Mouse (Mus musculus) stomach, embryonic 14.5 days (tissue): ENCODE measurements around the gene Hist1h3d. TPM values are rescaled to one million over a fixed set of nuclear protein-coding genes. Genes with fewer than 3 reads are reported as not detected.
A peak's percentile ranks its signal among the peaks of the same experiment; 100 is the strongest.
"Not testable (repeated sequence)": the region's sequence is repeated elsewhere in the genome, so short reads cannot be mapped to it uniquely, and the experiment has no call there.

Experiments
- ATAC-seq: fragments of 200-750 bp; cut with Nextera tagmentation; 2 replicates; pipeline ENCODE4 v1.8.0; 2017; ENCODE audit warnings: low read depth, moderate TSS enrichment; ENCODE audit not compliant: insufficient number of reproducible peaks, insufficient read depth, low FRiP score
- H3K27ac ChIP-seq: fragments of 300-500 bp; sonication (generic); 2 replicates; pipeline ENCODE4 v1.5.1; 2014; ENCODE audit warnings: mild to moderate bottlenecking, low read length, moderate library complexity, mixed read lengths
- H3K27me3 ChIP-seq: fragments of 300-500 bp; sonication (generic); 2 replicates; pipeline ENCODE4 v1.6.1; 2014; ENCODE audit warnings: low read length, control low read depth, mixed read lengths; ENCODE audit not compliant: control insufficient read depth, insufficient read depth
- H3K36me3 ChIP-seq: fragments of 300-500 bp; sonication (generic); 2 replicates; pipeline ENCODE4 v1.6.1; 2014; ENCODE audit warnings: mild to moderate bottlenecking, control low read depth, low read length, moderate library complexity, mixed read lengths; ENCODE audit not compliant: control insufficient read depth, insufficient read depth
- H3K4me1 ChIP-seq: fragments of 300-500 bp; sonication (generic); 2 replicates; pipeline ENCODE4 v1.6.1; 2014; ENCODE audit warnings: low read length, control low read depth, mixed read lengths; ENCODE audit not compliant: control insufficient read depth, insufficient read depth
- H3K4me2 ChIP-seq: fragments of 300-500 bp; sonication (generic); replicated peaks from 2 replicates; pipeline ENCODE4 v1.6.1; 2014; ENCODE audit warnings: low read depth, low read length, control low read depth
- H3K4me3 ChIP-seq: fragments of 300-500 bp; sonication (generic); 2 replicates; pipeline ENCODE4 v1.5.1; 2014; ENCODE audit warnings: low read depth, low read length, control low read depth
- H3K9ac ChIP-seq: fragments of 300-500 bp; sonication (generic); replicated peaks from 2 replicates; pipeline ENCODE4 v1.6.1; 2014; ENCODE audit warnings: low read depth, mild to moderate bottlenecking, control low read depth, low read length, moderate library complexity, mixed read lengths
- H3K9me3 ChIP-seq: fragments of 300-500 bp; sonication (generic); 2 replicates; pipeline ENCODE4 v1.6.1; 2016; ENCODE audit warnings: low read depth, low read length, control low read depth; ENCODE audit not compliant: control insufficient read depth
- WGBS: fragments of 180-500 bp; shearing (Covaris S2); extraction: QIAGEN DNeasy Blood & Tissue Kit; methylation state at CpG from one replicate; pipeline ENCODE4 v1.1.7; 2014; 5-methylcytosine and 5-hydroxymethylcytosine counted together
- microRNA-seq: library from miRNA; unstranded; fragments of <30 nt; microRNA quantifications from one replicate; pipeline ENCODE4, GENCODE M21; 2016
- polyA plus RNA-seq: library from polyadenylated mRNA; unstranded; fragments of >200 nt; fragmentation: Nextera tagmentation; extraction: Ambion mirVana; gene quantifications from 2 replicates; pipeline ENCODE4 v1.2.1, GENCODE M21; 2014

Gene Hist1h3d
- polyA plus RNA-seq, 1 experiment from 2014 or later = 16.2 TPM

DNA sequence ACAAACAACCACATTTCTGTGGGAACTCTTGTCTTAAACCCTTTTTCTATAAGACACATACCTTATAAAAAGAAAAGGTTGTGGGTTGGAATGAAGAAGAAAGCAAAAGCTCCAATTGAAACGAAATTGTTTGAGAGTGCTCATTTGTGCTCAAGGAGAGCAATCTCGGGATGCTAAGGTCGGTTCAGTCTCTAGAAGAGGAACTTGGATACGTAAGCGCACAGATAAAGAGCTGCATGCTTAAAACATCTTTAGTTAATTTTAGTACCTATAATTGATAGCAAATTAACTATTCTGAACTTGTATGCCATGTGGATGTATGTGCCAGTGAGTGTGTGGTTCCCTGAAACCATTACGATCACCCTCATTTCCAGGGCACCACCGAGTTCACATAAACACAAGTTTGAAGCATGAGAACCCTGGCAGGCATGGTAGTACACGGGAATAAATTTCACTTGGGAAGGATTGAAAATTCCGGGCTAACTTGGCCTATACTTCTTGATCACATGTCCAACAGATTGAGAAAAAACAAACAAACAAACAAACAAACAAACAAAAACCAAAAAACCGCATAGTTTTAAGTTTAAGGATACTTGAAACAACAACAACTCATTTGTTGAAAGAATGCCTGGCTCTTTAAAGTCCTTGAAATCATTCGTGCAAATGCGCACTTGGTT, 44.6 kb downstream of the Hist1h3d start:
- H3K4me1 ChIP-seq = 0 out of 2 replicates have a peak, but pooled peaks cover 6% of the 10 kb centered on the region
- no peaks in the 10 kb centered on the region for H3K27me3 ChIP-seq
- H3K9me3 ChIP-seq = no peaks in the 10 kb centered on the region
- H3K27ac ChIP-seq = peak overlapping the region; percentile 97
- peak overlapping the region; percentile 74 for H3K4me2 ChIP-seq
- WGBS = 47% methylated on average over 12 of the region's 12 CpGs
- H3K36me3 ChIP-seq = no peaks in the 10 kb centered on the region
- peak overlapping the region; percentile 57 for H3K4me3 ChIP-seq
- H3K9ac ChIP-seq = peak overlapping the region; percentile 19
- ATAC-seq = no peak

DNA sequence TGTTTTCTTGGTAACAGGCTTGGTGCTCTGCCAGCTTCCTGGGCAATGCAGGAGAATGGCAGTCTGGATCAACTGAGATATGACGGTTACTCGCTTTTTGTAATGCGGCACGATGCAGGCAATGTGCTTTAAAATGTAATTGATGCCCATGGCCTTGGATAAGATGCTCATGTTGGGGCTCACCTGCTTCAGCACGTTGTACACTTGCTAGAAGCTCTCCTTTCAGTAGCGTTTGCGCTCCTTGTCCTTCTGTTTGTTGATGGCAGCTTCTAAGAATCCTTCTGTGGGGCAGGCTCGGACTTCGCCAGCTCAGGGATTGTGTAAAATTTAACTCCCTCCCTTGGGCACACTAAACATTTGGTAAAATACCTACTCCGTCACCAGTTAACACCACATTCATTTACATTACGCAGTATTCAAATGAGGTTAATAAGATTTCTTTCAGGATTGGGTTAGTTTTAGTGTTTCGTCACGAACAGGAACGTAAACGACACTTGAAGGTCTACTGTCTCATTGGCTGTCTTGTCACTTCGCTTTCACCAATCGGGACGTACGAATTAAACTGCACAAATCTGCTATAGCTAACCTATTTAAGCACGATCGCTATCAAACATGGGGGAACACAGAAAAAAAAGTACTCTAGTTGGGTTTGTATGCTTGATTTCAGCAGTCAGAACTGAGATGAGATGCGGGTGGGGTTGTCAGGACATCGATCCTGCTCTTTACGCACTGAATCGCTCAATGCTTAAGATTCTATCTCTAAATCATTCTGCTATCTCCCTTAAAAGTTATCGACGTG, 45.4 kb downstream of the Hist1h3d start, which contains the start of gene Hist1h2be:
TSS of gene Hist1h2be (minus strand) at position 392 of the 799 bp plus-strand sequence.
- Histone ChIP-seq H3K27me3 (no peaks in the 10 kb centered on the region), H3K4me3 (peak within 1 kb of the TSS; percentile 57), H3K9me3 (no peaks in the 10 kb centered on the region), H3K4me2 (peak within 1 kb of the TSS; percentile 74), H3K4me1 (0 out of 2 replicates have a peak, but pooled peaks cover 6% of the 10 kb centered on the region), H3K27ac (peak within 1 kb of the TSS; percentile 97), H3K9ac (peak within 1 kb of the TSS; percentile 75), H3K36me3 (no peaks in the 10 kb centered on the region)
- WGBS = 1% methylated on average over 27 of the region's 27 CpGs
- peak; percentile 89 for ATAC-seq

DNA sequence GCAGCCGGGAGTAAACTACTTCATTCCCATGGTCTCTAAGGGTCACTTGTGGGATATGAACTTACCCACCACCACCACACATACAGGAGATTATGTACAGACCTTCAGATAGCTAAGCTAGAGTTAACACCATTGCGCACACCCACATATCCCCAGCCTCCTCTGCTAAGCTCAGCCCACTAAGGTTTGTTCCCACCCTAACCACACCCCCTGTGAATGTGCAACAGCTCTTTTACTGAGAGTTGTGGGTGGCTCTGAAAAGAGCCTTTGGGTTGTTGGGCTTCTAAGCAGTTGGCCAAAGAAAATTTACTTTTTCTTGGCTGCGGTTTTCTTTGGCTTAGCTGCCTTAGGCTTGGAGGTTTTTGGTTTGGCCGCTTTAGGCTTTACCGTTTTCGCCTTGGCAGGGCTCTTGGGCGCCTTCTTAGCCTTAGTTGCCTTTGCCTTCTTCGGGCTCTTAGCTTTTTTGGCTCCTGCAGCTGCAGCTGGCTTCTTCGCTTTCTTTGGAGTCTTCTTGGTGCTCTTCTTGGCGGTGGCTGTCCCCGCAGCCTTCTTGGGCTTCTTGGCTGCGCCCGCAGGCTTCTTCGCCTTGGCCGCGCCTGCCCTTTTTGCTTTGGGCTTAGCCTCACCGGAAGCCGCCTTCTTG, 46.1 kb downstream of the Hist1h3d start:
- ATAC-seq = peak; percentile 83
- H3K4me3 ChIP-seq = peak overlapping the region; percentile 57
- under 1% methylated on average over 18 of the region's 18 CpGs for WGBS
- H3K4me2 ChIP-seq = peak overlapping the region; percentile 74
- H3K4me1 ChIP-seq = 0 out of 2 replicates have a peak, but pooled peaks cover 6% of the 10 kb centered on the region
- no peaks in the 10 kb centered on the region for H3K36me3 ChIP-seq
- H3K27me3 ChIP-seq = no peaks in the 10 kb centered on the region
- H3K9me3 ChIP-seq = no peaks in the 10 kb centered on the region
- peak overlapping the region; percentile 97 for H3K27ac ChIP-seq
- H3K9ac ChIP-seq = peak overlapping the region; percentile 75

DNA sequence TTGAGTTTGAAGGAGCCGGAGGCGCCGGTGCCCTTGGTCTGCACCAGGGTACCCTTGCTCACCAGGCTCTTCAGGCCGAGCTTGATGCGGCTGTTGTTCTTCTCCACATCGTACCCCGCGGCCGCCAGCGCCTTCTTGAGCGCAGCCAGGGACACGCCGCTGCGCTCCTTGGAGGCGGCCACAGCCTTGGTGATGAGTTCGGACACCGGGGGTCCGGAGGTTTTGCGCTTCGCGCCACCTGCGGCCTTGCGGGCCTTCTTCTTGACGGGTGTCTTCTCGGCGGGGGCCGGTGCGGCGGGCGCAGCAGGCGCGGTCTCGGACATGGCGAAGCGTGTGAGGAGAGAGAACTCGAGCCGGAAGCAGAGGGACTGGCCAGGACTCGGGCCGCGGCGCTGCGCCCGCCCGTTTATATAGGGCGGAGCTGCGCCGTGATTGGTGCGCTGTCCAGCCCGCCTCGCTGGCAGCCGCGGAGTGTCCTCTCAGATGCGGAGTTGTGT, 46.7 kb downstream of the Hist1h3d start, which contains the start of gene Hist1h1e:
TSS of gene Hist1h1e (minus strand) at position 384 of the 497 bp plus-strand sequence.
- Histone ChIP-seq H3K9ac (peak within 1 kb of the TSS; percentile 75), H3K27ac (peak within 1 kb of the TSS; percentile 97), H3K4me3 (peak within 1 kb of the TSS; percentile 57), H3K4me2 (peak within 1 kb of the TSS; percentile 74)
- H3K9me3 ChIP-seq, H3K27me3 ChIP-seq, H3K36me3 ChIP-seq, H3K4me1 ChIP-seq: not testable (repeated sequence)
- under 1% methylated on average over 52 of the region's 53 CpGs for WGBS
- peak; percentile 91 for ATAC-seq

DNA sequence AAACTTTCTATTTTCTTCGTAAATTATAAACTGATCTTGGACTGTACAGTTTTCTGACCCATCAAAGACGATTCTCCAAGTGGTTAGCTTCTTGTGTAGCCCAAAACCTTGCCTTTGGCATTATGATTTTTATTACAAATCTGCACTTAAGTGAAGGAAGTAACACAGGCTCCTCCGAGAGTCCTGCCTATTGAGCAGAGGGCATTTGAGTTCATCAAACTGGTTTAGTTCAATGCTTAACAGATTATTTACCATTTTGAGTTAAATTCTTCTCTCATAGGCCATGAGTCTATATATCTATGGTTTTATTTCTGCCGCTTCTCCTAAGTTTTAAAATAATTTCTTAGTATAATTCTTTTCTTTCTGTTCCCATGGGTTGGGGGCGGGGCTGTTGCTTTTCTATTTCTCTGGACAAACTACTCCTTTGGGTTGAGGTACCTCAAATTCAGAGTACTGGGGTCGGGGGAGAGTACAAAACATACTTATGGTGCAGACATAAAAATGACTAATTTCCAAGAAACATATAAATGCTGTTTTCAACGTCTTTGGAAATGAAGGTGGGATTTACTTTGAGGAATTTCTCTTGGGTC, 47.4 kb downstream of the Hist1h3d start:
- Histone ChIP-seq H3K27ac (peak overlapping the region; percentile 97), H3K9ac (peak overlapping the region; percentile 75), H3K4me3 (peak overlapping the region; percentile 57), H3K27me3 (no peaks in the 10 kb centered on the region), H3K9me3 (no peaks in the 10 kb centered on the region), H3K4me2 (peak overlapping the region; percentile 74), H3K36me3 (no peaks in the 10 kb centered on the region), H3K4me1 (0 out of 2 replicates have a peak, but pooled peaks cover 6% of the 10 kb centered on the region)
- 28% methylated on average over 7 of the region's 7 CpGs for WGBS
- no peak for ATAC-seq

Small RNA genes lying within 50 kb of the gene (microRNA-seq; reads per million reads assigned to microRNA genes)
- gene Gm44297 (not detected), gene Gm44359 (not detected), gene Gm44394 (not detected)

Other genes with a start within 250 kb of the Hist1h3d start
- gene Zfp322a, start 206.6 kb upstream of the Hist1h3d start, polyA plus RNA-seq = 44.3 and 49.8 TPM in 2 replicates
- gene Abt1, start 151.9 kb upstream of the Hist1h3d start, polyA plus RNA-seq = 12.0 and 12.4 TPM in 2 replicates
- gene Btn1a1, start 109.9 kb upstream of the Hist1h3d start, polyA plus RNA-seq = 0.17 TPM in 1 of 2 replicates, not detected in the other
- gene Btn2a2, start 86.9 kb upstream of the Hist1h3d start, polyA plus RNA-seq = 0.22 and 0.30 TPM in 2 replicates
- 4.8 and 6.7 TPM in 2 replicates for gene Hist1h4h, start 44.7 kb upstream of the Hist1h3d start, polyA plus RNA-seq
- 7.8 and 14.1 TPM in 2 replicates for gene Hist1h2af, start 41.9 kb upstream of the Hist1h3d start, polyA plus RNA-seq
- gene Hist1h3g, start 40.3 kb upstream of the Hist1h3d start, polyA plus RNA-seq = 5.5 and 7.8 TPM in 2 replicates
- 1.1 and 1.2 TPM in 2 replicates for gene Hist1h2bh, start 32.4 kb upstream of the Hist1h3d start, polyA plus RNA-seq
- 0.94 and 1.3 TPM in 2 replicates for gene Hist1h3f, start 31.7 kb upstream of the Hist1h3d start, polyA plus RNA-seq
- 1.8 and 2.4 TPM in 2 replicates for gene Hist1h4f, start 24.1 kb upstream of the Hist1h3d start, polyA plus RNA-seq
- 1.0 and 1.1 TPM in 2 replicates for gene Hist1h1d, start 22.5 kb upstream of the Hist1h3d start, polyA plus RNA-seq
- 10.2 and 10.3 TPM in 2 replicates for gene Hist1h3e, start 13.4 kb upstream of the Hist1h3d start, polyA plus RNA-seq
- gene Hist1h2ae, start 4.5 kb upstream of the Hist1h3d start, polyA plus RNA-seq = 92.6 and 109 TPM in 2 replicates
- gene Hist1h2bg, start 4.4 kb upstream of the Hist1h3d start, polyA plus RNA-seq = 11.0 and 12.6 TPM in 2 replicates
- 7.1 and 7.3 TPM in 2 replicates for gene Hist1h2bf, start 1.6 kb upstream of the Hist1h3d start, polyA plus RNA-seq
- gene Hist1h2ad, start 1.4 kb upstream of the Hist1h3d start, polyA plus RNA-seq = 4.1 and 6.2 TPM in 2 replicates
- 99.6 and 119 TPM in 2 replicates for gene Hist1h4d, start 5.8 kb downstream of the Hist1h3d start, polyA plus RNA-seq
- gene Hist1h2be, start 45.4 kb downstream of the Hist1h3d start, polyA plus RNA-seq = 2.7 and 2.8 TPM in 2 replicates
- gene Hist1h1e, start 46.8 kb downstream of the Hist1h3d start, polyA plus RNA-seq = 17.5 and 18.7 TPM in 2 replicates
- gene Hist1h2ac, start 108.2 kb downstream of the Hist1h3d start, polyA plus RNA-seq = 2.4 and 3.2 TPM in 2 replicates
- gene Hist1h2bc, start 108.4 kb downstream of the Hist1h3d start, polyA plus RNA-seq = 58.8 and 65.1 TPM in 2 replicates
- not detected in 2 replicates for gene Hist1h1t, start 120.1 kb downstream of the Hist1h3d start, polyA plus RNA-seq
- 7.2 and 9.6 TPM in 2 replicates for gene Hist1h4c, start 122.7 kb downstream of the Hist1h3d start, polyA plus RNA-seq
- gene Hfe, start 135.1 kb downstream of the Hist1h3d start, polyA plus RNA-seq = 6.1 and 6.8 TPM in 2 replicates
- 38.5 and 39.4 TPM in 2 replicates for gene Hist1h1c, start 163.0 kb downstream of the Hist1h3d start, polyA plus RNA-seq
- 6.1 and 8.4 TPM in 2 replicates for gene Hist1h3c, start 169.8 kb downstream of the Hist1h3d start, polyA plus RNA-seq
- gene Hist1h2bb, start 171.0 kb downstream of the Hist1h3d start, polyA plus RNA-seq = 2.0 and 2.1 TPM in 2 replicates
- gene Hist1h2ab, start 175.4 kb downstream of the Hist1h3d start, polyA plus RNA-seq = 38.8 and 50.2 TPM in 2 replicates
- 11.1 and 11.8 TPM in 2 replicates for gene Hist1h3b, start 176.5 kb downstream of the Hist1h3d start, polyA plus RNA-seq
- gene Hist1h4b, start 181.2 kb downstream of the Hist1h3d start, polyA plus RNA-seq = 2.5 and 3.3 TPM in 2 replicates
- gene Hist1h4a, start 185.5 kb downstream of the Hist1h3d start, polyA plus RNA-seq = not detected in 2 replicates
- 6.1 and 6.5 TPM in 2 replicates for gene Hist1h3a, start 186.6 kb downstream of the Hist1h3d start, polyA plus RNA-seq
- 2.4 and 3.6 TPM in 2 replicates for gene Hist1h1a, start 187.9 kb downstream of the Hist1h3d start, polyA plus RNA-seq
- gene Trim38, start 194.2 kb downstream of the Hist1h3d start, polyA plus RNA-seq = not detected in 2 replicates
- gene Slc17a2, start 231.2 kb downstream of the Hist1h3d start, polyA plus RNA-seq = 0.13 and 0.17 TPM in 2 replicates